Mouse (Mus musculus): ENCODE results near the gene Cald1.

- no peak for TF ChIP-seq POLR2A (IDR thresholded peaks at IDR 0.05; ENCODE audit: borderline replicate concordance, insufficient read depth, low read length)
- no peak for TF ChIP-seq CTCF (IDR thresholded peaks at IDR 0.05; ENCODE audit: borderline replicate concordance, insufficient read depth, low read depth, low read length)
Observed at GRCm38 (mm10) chr6:34637588-34638438, 39.5 kb downstream of the Cald1 start.

Data from cerebellum, adult 2 months (tissue).